Mouse (Mus musculus): ENCODE measurements around the gene Acot8. TPM values are rescaled to one million over a fixed set of nuclear protein-coding genes. Genes with fewer than 3 reads are reported as not detected.
"Not testable (repeated sequence)": the region's sequence is repeated elsewhere in the genome, so short reads cannot be mapped to it uniquely, and the experiment has no call there.

Gene Acot8
- polyA plus RNA-seq, 1 experiment: 31.5 TPM

DNA sequence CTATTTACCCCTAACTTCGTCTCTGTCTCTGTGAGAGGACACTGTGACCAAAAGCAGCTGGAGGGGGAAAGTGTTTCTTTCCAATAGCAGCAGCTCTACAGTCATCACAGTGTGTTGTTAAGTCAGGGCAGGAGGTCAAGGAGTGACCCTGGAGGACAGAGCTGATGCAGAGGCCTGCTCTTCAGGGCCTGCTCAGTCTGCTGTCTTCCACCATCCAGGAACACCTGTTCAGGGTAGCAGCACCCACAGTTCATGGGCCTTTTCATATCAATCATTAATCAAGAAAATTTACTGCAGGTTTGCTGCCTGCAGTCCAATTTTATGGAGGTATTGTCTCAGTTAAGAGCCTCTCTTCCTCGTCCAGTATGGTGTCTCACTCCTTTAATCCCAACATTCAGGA, 8.9 kb upstream of the Acot8 start:
- DNase-seq (ENCODE audit: low read depth): no peak

GRCm38 (mm10) chr2:164806614-164807013, 1.9 kb upstream of the Acot8 start:
- DNase-seq (ENCODE audit: low read depth): no peak

DNA sequence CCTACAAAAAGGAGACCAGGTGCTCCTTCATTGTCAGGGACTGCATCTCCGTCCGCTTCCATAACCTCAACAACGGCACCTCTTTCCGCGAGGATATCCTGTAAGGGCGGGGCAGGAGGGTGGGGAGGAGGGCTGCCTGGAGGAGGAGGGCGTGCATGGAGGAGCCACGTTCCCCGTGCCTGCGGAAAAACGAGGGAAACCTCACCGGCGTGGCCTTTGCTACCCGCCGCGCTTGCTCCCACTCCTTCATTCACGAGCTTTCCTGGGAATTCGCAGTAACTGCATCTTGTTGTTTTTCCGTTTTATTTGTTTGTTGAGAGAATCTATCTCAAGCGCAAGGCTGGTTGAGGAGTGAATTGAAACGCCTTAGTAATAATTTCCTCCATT, 643 bp upstream of the Acot8 start:
- no peak for DNase-seq (ENCODE audit: low read depth)

GRCm38 (mm10) chr2:164803921-164804313, 765 bp downstream of the Acot8 start:
- no peak for DNase-seq (ENCODE audit: low read depth)

- DNase-seq (ENCODE audit: low read depth): no peak
Observed at GRCm38 (mm10) chr2:164803201-164803920, 1.3 kb downstream of the Acot8 start.

GRCm38 (mm10) chr2:164800252-164801004, 4.3 kb downstream of the Acot8 start:
- DNase-seq (ENCODE audit: low read depth): no peak

DNA sequence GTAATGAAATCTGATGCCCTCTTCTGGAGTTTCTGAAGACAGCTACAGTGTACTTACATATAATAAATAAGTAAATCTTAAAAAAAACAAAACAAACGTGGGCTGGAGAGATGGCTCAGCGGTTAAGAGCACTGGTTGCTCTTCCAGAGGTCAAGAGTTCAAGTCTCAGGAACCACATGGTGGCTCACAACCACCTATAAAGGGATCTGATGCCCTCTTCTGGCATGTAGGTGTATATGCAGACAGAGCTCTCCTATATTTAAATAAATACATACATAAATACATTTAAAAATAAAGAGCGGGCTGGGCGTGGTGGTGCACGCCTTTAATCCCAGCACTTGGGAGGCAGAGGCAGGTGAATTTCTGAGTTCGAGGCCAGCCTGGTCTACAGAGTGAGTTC, 6.1 kb downstream of the Acot8 start:
- not testable (repeated sequence) for DNase-seq (ENCODE audit: low read depth)

- no peak for DNase-seq (ENCODE audit: low read depth)
Observed at GRCm38 (mm10) chr2:164795868-164796267, 8.8 kb downstream of the Acot8 start.

DNA sequence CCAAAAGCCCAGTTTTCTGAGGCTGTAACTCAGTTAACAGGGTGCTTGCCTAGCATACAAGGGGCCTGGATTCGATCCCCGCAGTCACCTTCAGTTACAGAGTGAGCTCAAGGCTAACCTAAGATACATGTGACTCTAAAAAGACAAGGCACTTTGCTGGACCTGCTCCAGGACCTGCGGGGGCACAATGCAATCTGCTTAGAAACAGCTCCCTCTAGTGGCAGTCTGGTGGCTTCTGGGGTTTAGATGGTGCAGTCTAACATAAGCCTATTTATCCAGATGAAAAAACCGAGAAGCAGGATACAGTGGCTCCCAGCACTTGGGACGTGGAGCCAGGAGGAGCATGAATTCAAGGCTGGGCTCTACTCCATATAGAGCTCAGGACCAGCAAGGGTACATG, 10.4 kb downstream of the Acot8 start:
- DNase-seq (ENCODE audit: low read depth): no peak

- DNase-seq (ENCODE audit: low read depth): no peak
Observed at GRCm38 (mm10) chr2:164793772-164794171, 10.9 kb downstream of the Acot8 start.

DNA sequence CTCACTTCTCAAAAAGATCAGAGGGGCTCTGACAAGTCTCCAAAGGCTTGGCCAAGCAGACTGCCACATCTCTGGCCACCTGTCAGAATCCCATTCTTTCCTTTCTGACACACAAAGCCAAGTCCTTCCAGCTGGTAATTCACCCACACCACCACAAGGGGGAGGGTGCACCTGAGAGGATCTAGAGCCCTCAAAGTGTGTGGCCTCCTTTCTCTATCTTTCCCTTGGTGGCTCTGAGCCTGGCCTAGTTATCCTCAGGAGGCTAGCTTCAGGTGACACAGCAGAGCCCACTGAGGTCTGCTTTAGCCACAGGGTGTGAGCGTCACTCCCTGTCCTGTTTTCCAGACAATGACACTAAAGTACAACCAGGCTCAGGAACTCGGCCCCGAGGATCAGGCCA, 11.4 kb downstream of the Acot8 start:
- no peak for DNase-seq (ENCODE audit: low read depth)

GRCm38 (mm10) chr2:164792400-164793190, 12.1 kb downstream of the Acot8 start:
- no peak for DNase-seq (ENCODE audit: low read depth)

GRCm38 (mm10) chr2:164791841-164792261, 12.8 kb downstream of the Acot8 start:
- DNase-seq (ENCODE audit: low read depth): no peak

DNA sequence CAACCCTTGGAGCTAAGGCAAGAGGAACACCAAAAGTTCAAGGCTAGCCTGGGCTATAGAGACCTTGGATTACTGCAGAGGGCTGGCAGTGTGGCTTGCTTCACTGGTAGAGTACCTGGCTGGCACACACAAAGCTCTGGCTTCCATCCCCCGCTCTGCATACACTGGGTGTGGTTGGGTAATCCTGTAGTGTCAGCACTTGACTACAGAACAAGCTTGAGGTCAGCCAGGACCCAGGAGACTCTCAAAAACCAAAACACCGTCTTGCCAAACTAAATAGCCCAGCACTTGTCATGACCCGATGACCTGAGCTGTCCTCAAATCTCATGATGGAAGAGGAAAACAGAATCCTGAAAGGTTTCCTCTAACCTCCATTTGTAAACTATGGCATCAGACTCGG, 14.2 kb downstream of the Acot8 start:
- DNase-seq (ENCODE audit: low read depth): no peak

- DNase-seq (ENCODE audit: low read depth): no peak
Observed at GRCm38 (mm10) chr2:164788411-164788810, 16.3 kb downstream of the Acot8 start.

- DNase-seq (ENCODE audit: low read depth): no peak
Observed at GRCm38 (mm10) chr2:164787779-164788178, 16.9 kb downstream of the Acot8 start.

- no peak for DNase-seq (ENCODE audit: low read depth)
Observed at GRCm38 (mm10) chr2:164787032-164787431, 17.6 kb downstream of the Acot8 start.

- no peak for DNase-seq (ENCODE audit: low read depth)
Observed at GRCm38 (mm10) chr2:164786388-164786885, 18.2 kb downstream of the Acot8 start.

GRCm38 (mm10) chr2:164785481-164786387, 18.9 kb downstream of the Acot8 start, which contains the start of gene Snx21:
Gene Snx21, plus strand, starts transcription at chr2:164785823.
- no peak for DNase-seq (ENCODE audit: low read depth)

GRCm38 (mm10) chr2:164784869-164785420, 19.7 kb downstream of the Acot8 start:
- no peak for DNase-seq (ENCODE audit: low read depth)
